Mouse (Mus musculus) lung, embryonic 15.5 days (tissue): ENCODE results near the gene Cnr1. TPM values are rescaled to one million over a fixed set of nuclear protein-coding genes. Genes with fewer than 3 reads are reported as not detected.

Experiments used
- ATAC-seq: fragments of 200-750 bp; cut with Nextera tagmentation; 2 replicates; pipeline ENCODE4 v1.8.0; 2017; ENCODE audit warnings: moderate number of reproducible peaks, borderline replicate concordance; ENCODE audit not compliant: low FRiP score, low TSS enrichment; ENCODE audit errors: extremely low read depth
- H3K27ac ChIP-seq: fragments of 300-500 bp; sonication (generic); 2 replicates; pipeline ENCODE4 v1.5.1; 2015; ENCODE audit warnings: moderate library complexity, mild to moderate bottlenecking, inconsistent platforms
- H3K27me3 ChIP-seq: fragments of 300-500 bp; sonication (generic); 2 replicates; pipeline ENCODE4 v1.6.1; 2015; ENCODE audit warnings: inconsistent platforms
- H3K36me3 ChIP-seq: fragments of 300-500 bp; sonication (generic); 2 replicates; pipeline ENCODE4 v1.6.1; 2015; ENCODE audit warnings: inconsistent platforms
- H3K4me1 ChIP-seq: fragments of 300-500 bp; sonication (generic); 2 replicates; pipeline ENCODE4 v1.6.1; 2015; ENCODE audit warnings: inconsistent platforms
- H3K4me2 ChIP-seq: fragments of 300-500 bp; sonication (generic); 2 replicates; pipeline ENCODE4 v1.6.1; 2015; ENCODE audit warnings: inconsistent platforms, mild to moderate bottlenecking, moderate library complexity
- H3K4me3 ChIP-seq: fragments of 300-500 bp; sonication (generic); 2 replicates; pipeline ENCODE4 v1.5.1; 2015; ENCODE audit warnings: mild to moderate bottlenecking, inconsistent platforms
- H3K9ac ChIP-seq: fragments of 300-500 bp; sonication (generic); 2 replicates; pipeline ENCODE4 v1.6.1; 2015; ENCODE audit warnings: inconsistent platforms
- H3K9me3 ChIP-seq: fragments of 300-500 bp; sonication (generic); 2 replicates; pipeline ENCODE4 v1.6.1; 2016; ENCODE audit warnings: inconsistent platforms
- WGBS: fragments of 180-500 bp; shearing (Covaris S2); methylation state at CpG from one replicate; pipeline ENCODE4 v1.1.7; 2015; 5-methylcytosine and 5-hydroxymethylcytosine counted together
- polyA plus RNA-seq: library from polyadenylated mRNA; unstranded; fragments of >200 nt; fragmentation: Nextera tagmentation; extraction: Ambion mirVana; gene quantifications from 2 replicates; pipeline ENCODE4 v1.2.1, GENCODE M21; 2015

Gene Cnr1
- 0.53 and 0.66 TPM in 2 replicates for polyA plus RNA-seq

- peak within 1 kb of the TSS; percentile 58 for H3K4me3 ChIP-seq
- peak within 1 kb of the TSS; percentile 33 for H3K9ac ChIP-seq
- H3K4me1 ChIP-seq = peaks cover 9% of the 10 kb centered on the region
- WGBS = 1% methylated on average over 62 of the region's 77 CpGs
- H3K36me3 ChIP-seq = no peaks in the 10 kb centered on the region
- peak; percentile 94 for ATAC-seq
- peaks cover 47% of the 10 kb centered on the region for H3K27me3 ChIP-seq
- peak within 1 kb of the TSS; percentile 98 for H3K4me2 ChIP-seq
- H3K27ac ChIP-seq = peak within 1 kb of the TSS; percentile 29; the same call in 1 of the 2 replicates
- H3K9me3 ChIP-seq = no peaks in the 10 kb centered on the region
Observed at GRCm38 (mm10) chr4:33924234-33924888, at the start of gene Cnr1. Gene Cnr1, plus strand, starts transcription at chr4:33924593.

- WGBS = 90% methylated on average over 3 of the region's 3 CpGs
- no peak for ATAC-seq
- H3K4me2 ChIP-seq = no peak overlapping the region
- H3K4me3 ChIP-seq = no peak overlapping the region
- H3K9me3 ChIP-seq = peaks cover 3% of the 10 kb centered on the region; the same call in 1 of the 2 replicates
- H3K9ac ChIP-seq = no peak overlapping the region
- H3K4me1 ChIP-seq = no peaks in the 10 kb centered on the region
- H3K36me3 ChIP-seq = no peaks in the 10 kb centered on the region
- no peak overlapping the region for H3K27ac ChIP-seq
- H3K27me3 ChIP-seq = no peaks in the 10 kb centered on the region
Observed at GRCm38 (mm10) chr4:33879944-33880343, 44.4 kb upstream of the Cnr1 start.

- no peak for ATAC-seq
- Histone ChIP-seq H3K9me3 (peaks cover 3% of the 10 kb centered on the region; the same call in 1 of the 2 replicates), H3K4me3 (no peak overlapping the region), H3K4me1 (no peaks in the 10 kb centered on the region), H3K4me2 (no peak overlapping the region), H3K27me3 (no peaks in the 10 kb centered on the region), H3K27ac (no peak overlapping the region), H3K9ac (no peak overlapping the region), H3K36me3 (no peaks in the 10 kb centered on the region)
- WGBS = 53% methylated on average over 3 of the region's 3 CpGs
Observed at GRCm38 (mm10) chr4:33886026-33886425, 38.4 kb upstream of the Cnr1 start.

GRCm38 (mm10) chr4:33889976-33890375, 34.4 kb upstream of the Cnr1 start:
- 86% methylated on average over 2 of the region's 2 CpGs for WGBS
- Histone ChIP-seq H3K27me3 (no peaks in the 10 kb centered on the region), H3K36me3 (no peaks in the 10 kb centered on the region), H3K9ac (no peak overlapping the region), H3K4me1 (0 out of 2 replicates have a peak, but pooled peaks cover 4% of the 10 kb centered on the region), H3K9me3 (no peaks in the 10 kb centered on the region), H3K27ac (no peak overlapping the region), H3K4me3 (no peak overlapping the region), H3K4me2 (no peak overlapping the region)
- ATAC-seq = no peak

- no peak overlapping the region for H3K4me3 ChIP-seq
- 21% methylated on average over 7 of the region's 7 CpGs for WGBS
- H3K36me3 ChIP-seq = no peaks in the 10 kb centered on the region
- no peaks in the 10 kb centered on the region for H3K27me3 ChIP-seq
- 0 out of 2 replicates have a peak, but pooled peaks cover 4% of the 10 kb centered on the region for H3K4me1 ChIP-seq
- no peak overlapping the region for H3K9ac ChIP-seq
- no peaks in the 10 kb centered on the region for H3K9me3 ChIP-seq
- no peak overlapping the region for H3K4me2 ChIP-seq
- ATAC-seq = no peak
- no peak overlapping the region for H3K27ac ChIP-seq
Observed at GRCm38 (mm10) chr4:33892178-33892869, 32.1 kb upstream of the Cnr1 start.

GRCm38 (mm10) chr4:33893841-33894240, 30.6 kb upstream of the Cnr1 start:
- no peaks in the 10 kb centered on the region for H3K36me3 ChIP-seq
- H3K4me1 ChIP-seq = 0 out of 2 replicates have a peak, but pooled peaks cover 4% of the 10 kb centered on the region
- no peak overlapping the region for H3K27ac ChIP-seq
- 76% methylated on average over 7 of the region's 7 CpGs for WGBS
- no peak overlapping the region for H3K9ac ChIP-seq
- no peaks in the 10 kb centered on the region for H3K27me3 ChIP-seq
- no peak overlapping the region for H3K4me3 ChIP-seq
- no peaks in the 10 kb centered on the region for H3K9me3 ChIP-seq
- no peak for ATAC-seq
- H3K4me2 ChIP-seq = no peak overlapping the region

- WGBS = 68% methylated on average over 8 of the region's 8 CpGs
- no peak overlapping the region for H3K27ac ChIP-seq
- no peaks in the 10 kb centered on the region for H3K27me3 ChIP-seq
- H3K4me2 ChIP-seq = no peak overlapping the region
- 0 out of 2 replicates have a peak, but pooled peaks cover 4% of the 10 kb centered on the region for H3K4me1 ChIP-seq
- no peak overlapping the region for H3K9ac ChIP-seq
- no peaks in the 10 kb centered on the region for H3K36me3 ChIP-seq
- H3K9me3 ChIP-seq = no peaks in the 10 kb centered on the region
- H3K4me3 ChIP-seq = no peak overlapping the region
- ATAC-seq = no peak
Observed at GRCm38 (mm10) chr4:33895046-33895445, 29.3 kb upstream of the Cnr1 start.

- 89% methylated on average over 2 of the region's 2 CpGs for whole genome bisulfite sequencing
- Histone ChIP-seq H3K9ac (no peak overlapping the region), H3K4me3 (no peak overlapping the region), H3K9me3 (no peaks in the 10 kb centered on the region), H3K4me1 (0 out of 2 replicates have a peak, but pooled peaks cover 4% of the 10 kb centered on the region), H3K4me2 (no peak overlapping the region), H3K36me3 (no peaks in the 10 kb centered on the region), H3K27me3 (no peaks in the 10 kb centered on the region), H3K27ac (no peak overlapping the region)
- ATAC-seq = no peak
Observed at GRCm38 (mm10) chr4:33895491-33895890, 28.9 kb upstream of the Cnr1 start.

- H3K27me3 ChIP-seq = no peaks in the 10 kb centered on the region
- no peak overlapping the region for H3K4me2 ChIP-seq
- no peaks in the 10 kb centered on the region for H3K36me3 ChIP-seq
- H3K4me1 ChIP-seq = no peaks in the 10 kb centered on the region
- ATAC-seq = no peak
- no peak overlapping the region for H3K9ac ChIP-seq
- H3K9me3 ChIP-seq = no peaks in the 10 kb centered on the region
- H3K4me3 ChIP-seq = no peak overlapping the region
- no peak overlapping the region for H3K27ac ChIP-seq
- 75% methylated on average over 3 of the region's 3 CpGs for WGBS
Observed at GRCm38 (mm10) chr4:33901659-33902058, 22.7 kb upstream of the Cnr1 start.

GRCm38 (mm10) chr4:33903812-33904340, 20.5 kb upstream of the Cnr1 start:
- H3K36me3 ChIP-seq = no peaks in the 10 kb centered on the region
- no peak overlapping the region for H3K27ac ChIP-seq
- H3K4me3 ChIP-seq = no peak overlapping the region
- WGBS = 52% methylated on average over 1 of the region's 1 CpGs
- H3K9ac ChIP-seq = no peak overlapping the region
- ATAC-seq = no peak
- H3K4me2 ChIP-seq = no peak overlapping the region
- no peaks in the 10 kb centered on the region for H3K4me1 ChIP-seq
- no peaks in the 10 kb centered on the region for H3K27me3 ChIP-seq
- no peaks in the 10 kb centered on the region for H3K9me3 ChIP-seq

- Histone ChIP-seq H3K4me1 (no peaks in the 10 kb centered on the region), H3K36me3 (no peaks in the 10 kb centered on the region), H3K9me3 (no peaks in the 10 kb centered on the region), H3K27ac (no peak overlapping the region), H3K27me3 (no peaks in the 10 kb centered on the region), H3K9ac (no peak overlapping the region), H3K4me2 (no peak overlapping the region), H3K4me3 (no peak overlapping the region)
- no peak for ATAC-seq
- 59% methylated on average over 4 of the region's 4 CpGs for WGBS
Observed at GRCm38 (mm10) chr4:33904826-33905225, 19.6 kb upstream of the Cnr1 start.

- H3K36me3 ChIP-seq = no peaks in the 10 kb centered on the region
- no peak overlapping the region for H3K4me3 ChIP-seq
- H3K4me1 ChIP-seq = no peaks in the 10 kb centered on the region
- H3K4me2 ChIP-seq = no peak overlapping the region
- 46% methylated on average over 3 of the region's 3 CpGs for WGBS
- H3K27ac ChIP-seq = no peak overlapping the region
- ATAC-seq = no peak
- H3K27me3 ChIP-seq = no peaks in the 10 kb centered on the region
- H3K9ac ChIP-seq = no peak overlapping the region
- H3K9me3 ChIP-seq = no peaks in the 10 kb centered on the region
Observed at GRCm38 (mm10) chr4:33908786-33909185, 15.6 kb upstream of the Cnr1 start.
